Mouse (Mus musculus) stomach, embryonic 16.5 days (tissue): ENCODE results near the gene Eva1c. TPM values are rescaled to one million over a fixed set of nuclear protein-coding genes. Genes with fewer than 3 reads are reported as not detected.

ENCODE experiments used
- ATAC-seq: fragments of 200-750 bp; cut with Nextera tagmentation; 2 replicates; pipeline ENCODE4 v1.8.0; 2017; ENCODE audit warnings: moderate number of reproducible peaks, moderate TSS enrichment; ENCODE audit not compliant: insufficient read depth, low FRiP score
- H3K27ac ChIP-seq: fragments of 300-500 bp; sonication (generic); 2 replicates; pipeline ENCODE4 v1.5.1; 2014; ENCODE audit warnings: low read length
- H3K27me3 ChIP-seq: fragments of 300-500 bp; sonication (generic); 2 replicates; pipeline ENCODE4 v1.6.1; 2014; ENCODE audit warnings: low read length, control low read depth, mixed read lengths; ENCODE audit not compliant: control insufficient read depth, insufficient read depth
- H3K36me3 ChIP-seq: fragments of 300-500 bp; sonication (generic); 2 replicates; pipeline ENCODE4 v1.6.1; 2014; ENCODE audit warnings: low read length; ENCODE audit not compliant: control insufficient read depth, insufficient read depth
- H3K4me1 ChIP-seq: fragments of 300-500 bp; sonication (generic); 2 replicates; pipeline ENCODE4 v1.6.1; 2014; ENCODE audit warnings: low read length, control low read depth, mixed read lengths; ENCODE audit not compliant: control insufficient read depth, insufficient read depth
- H3K4me2 ChIP-seq: fragments of 300-500 bp; sonication (generic); 2 replicates; pipeline ENCODE4 v1.6.1; 2014; ENCODE audit warnings: low read depth, low read length, mixed read lengths
- H3K4me3 ChIP-seq: fragments of 300-500 bp; sonication (generic); replicated peaks from 2 replicates; pipeline ENCODE4 v1.5.1; 2014; ENCODE audit warnings: mild to moderate bottlenecking, low read length
- H3K9ac ChIP-seq: fragments of 300-500 bp; sonication (generic); 2 replicates; pipeline ENCODE4 v1.6.1; 2014; ENCODE audit warnings: low read length
- H3K9me3 ChIP-seq: fragments of 300-500 bp; sonication (generic); replicated peaks from 2 replicates; pipeline ENCODE4 v1.6.1; 2016; ENCODE audit warnings: low read length, control low read depth; ENCODE audit not compliant: control insufficient read depth
- WGBS: fragments of 180-500 bp; shearing (Covaris S2); extraction: QIAGEN DNeasy Blood & Tissue Kit; methylation state at CpG from one replicate; pipeline ENCODE4 v1.1.7; 2014; 5-methylcytosine and 5-hydroxymethylcytosine counted together
- polyA plus RNA-seq: library from polyadenylated mRNA; unstranded; fragments of >200 nt; fragmentation: Nextera tagmentation; extraction: Ambion mirVana; gene quantifications from 2 replicates; pipeline ENCODE4 v1.2.1, GENCODE M21; 2015

The Eva1c gene
- polyA plus RNA-seq, 1 experiment from 2014 or later: 2.2 TPM

DNA sequence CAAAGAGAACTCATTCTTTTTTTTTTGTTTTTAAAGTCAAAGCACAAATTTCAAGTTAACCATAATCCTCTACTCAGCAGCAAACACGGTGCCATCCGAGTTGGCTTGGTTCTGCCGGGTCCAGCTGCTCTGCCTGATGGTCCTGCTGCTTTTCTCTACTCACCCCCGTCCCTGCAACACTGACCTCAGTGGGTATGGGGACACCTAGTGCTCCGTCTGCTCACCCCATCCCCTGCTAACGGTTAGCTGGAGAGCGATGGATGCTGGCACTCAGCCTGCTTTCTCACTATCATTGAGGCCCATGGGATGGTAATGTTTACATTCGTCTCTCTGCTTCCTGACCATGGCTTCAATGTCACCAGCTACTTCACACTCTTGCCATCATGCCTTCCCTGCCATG lies 28.1 kb upstream of the Eva1c start:
- H3K9ac ChIP-seq: no peak overlapping the region
- H3K9me3 ChIP-seq: no peaks in the 10 kb centered on the region
- no peak overlapping the region for H3K27ac ChIP-seq
- no peaks in the 10 kb centered on the region for H3K4me1 ChIP-seq
- H3K36me3 ChIP-seq: no peaks in the 10 kb centered on the region
- no peak for ATAC-seq
- H3K4me2 ChIP-seq: no peak overlapping the region
- no peaks in the 10 kb centered on the region for H3K27me3 ChIP-seq
- WGBS: 85% methylated on average over 8 of the region's 8 CpGs
- no peak overlapping the region for H3K4me3 ChIP-seq

DNA sequence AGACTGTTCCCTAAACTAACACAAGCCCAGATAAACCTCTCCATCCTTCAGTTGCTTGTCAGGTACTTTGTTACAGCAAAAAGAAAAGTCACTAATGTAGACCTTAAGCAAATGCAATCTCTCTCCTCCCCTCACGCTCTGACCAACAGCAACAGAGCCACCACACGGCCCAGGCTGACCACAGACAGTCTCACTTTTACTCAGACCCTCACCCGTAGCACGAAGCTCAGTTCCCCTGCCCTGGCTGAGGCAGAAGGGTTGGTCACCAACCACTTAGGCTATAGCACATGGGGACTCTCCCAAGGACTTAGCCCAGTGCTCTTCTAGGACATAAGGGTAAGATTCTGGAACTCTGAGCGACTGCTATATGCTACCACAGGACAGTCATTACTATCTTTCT lies 27.7 kb upstream of the Eva1c start:
- Histone ChIP-seq H3K4me1 (no peaks in the 10 kb centered on the region), H3K36me3 (no peaks in the 10 kb centered on the region), H3K27me3 (no peaks in the 10 kb centered on the region), H3K9ac (no peak overlapping the region), H3K4me2 (no peak overlapping the region), H3K27ac (no peak overlapping the region), H3K9me3 (no peaks in the 10 kb centered on the region), H3K4me3 (no peak overlapping the region)
- 77% methylated on average over 5 of the region's 5 CpGs for WGBS
- ATAC-seq: no peak

DNA sequence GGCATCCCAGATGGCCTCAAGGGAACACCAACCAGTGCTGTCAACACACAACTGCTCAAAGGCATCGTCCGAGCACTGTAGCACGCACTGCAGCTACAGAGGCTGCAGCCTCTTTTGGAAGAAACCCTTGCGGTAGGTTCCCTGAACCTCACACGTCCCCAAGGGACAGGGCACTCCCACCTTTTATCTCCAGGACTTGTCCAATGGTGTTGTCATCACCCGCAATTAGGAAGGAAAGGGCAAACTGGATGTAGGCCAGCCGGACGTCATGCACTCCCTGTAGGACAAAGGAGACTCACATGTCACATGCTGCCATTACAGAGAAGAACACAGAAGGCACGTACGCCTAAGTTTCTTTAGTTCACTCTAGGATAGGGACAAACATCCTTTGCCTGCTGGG lies 26.7 kb upstream of the Eva1c start:
- Histone ChIP-seq H3K36me3 (0 out of 2 replicates have a peak, but pooled peaks cover 4% of the 10 kb centered on the region), H3K4me1 (no peaks in the 10 kb centered on the region), H3K9ac (no peak overlapping the region), H3K4me3 (no peak overlapping the region), H3K27ac (no peak overlapping the region), H3K4me2 (no peak overlapping the region), H3K27me3 (no peaks in the 10 kb centered on the region), H3K9me3 (no peaks in the 10 kb centered on the region)
- no peak for ATAC-seq
- 86% methylated on average over 10 of the region's 10 CpGs for WGBS

DNA sequence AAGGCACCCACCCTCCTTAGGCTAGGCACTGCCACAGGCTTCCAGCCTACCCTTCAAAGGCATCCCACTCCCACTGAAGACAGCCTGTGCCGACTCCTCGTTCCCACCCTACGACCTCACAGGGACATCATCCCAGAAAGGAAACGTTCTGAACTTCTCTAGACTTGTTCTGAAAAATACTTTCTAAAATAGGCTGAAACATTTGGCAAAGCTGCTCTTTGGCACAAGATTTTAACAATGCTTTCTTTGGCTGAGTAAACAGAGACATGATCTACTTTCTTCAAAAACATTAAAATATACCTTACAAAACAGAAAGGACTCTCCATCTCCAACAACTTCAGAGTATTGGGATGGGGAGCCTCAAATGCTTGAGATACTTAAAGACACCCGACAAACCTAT lies 25.3 kb upstream of the Eva1c start:
- Histone ChIP-seq H3K27ac (no peak overlapping the region), H3K36me3 (0 out of 2 replicates have a peak, but pooled peaks cover 4% of the 10 kb centered on the region), H3K4me3 (no peak overlapping the region), H3K4me2 (no peak overlapping the region), H3K9ac (no peak overlapping the region), H3K9me3 (no peaks in the 10 kb centered on the region), H3K27me3 (no peaks in the 10 kb centered on the region), H3K4me1 (no peaks in the 10 kb centered on the region)
- 91% methylated on average over 5 of the region's 5 CpGs for WGBS
- no peak for ATAC-seq

DNA sequence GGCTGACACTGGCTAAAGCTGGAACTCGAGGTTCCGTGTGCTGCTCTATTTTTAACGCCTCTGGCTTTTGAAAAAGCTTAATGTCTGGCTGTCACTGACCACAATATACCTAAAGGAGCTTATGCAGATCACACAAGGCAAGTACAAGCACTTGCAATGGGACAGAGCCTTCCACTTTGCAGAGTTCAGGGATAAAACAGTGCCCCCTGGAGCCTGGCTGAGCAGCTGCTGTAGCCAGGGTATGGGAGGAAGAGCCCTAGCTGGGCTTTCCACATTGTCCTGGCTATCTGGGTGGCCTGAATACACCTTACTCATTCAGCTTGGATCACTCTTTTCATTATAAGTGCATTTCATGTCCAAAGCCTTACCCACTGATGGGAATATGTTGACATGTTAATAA lies 24.6 kb upstream of the Eva1c start:
- WGBS: 85% methylated on average over 3 of the region's 3 CpGs

DNA sequence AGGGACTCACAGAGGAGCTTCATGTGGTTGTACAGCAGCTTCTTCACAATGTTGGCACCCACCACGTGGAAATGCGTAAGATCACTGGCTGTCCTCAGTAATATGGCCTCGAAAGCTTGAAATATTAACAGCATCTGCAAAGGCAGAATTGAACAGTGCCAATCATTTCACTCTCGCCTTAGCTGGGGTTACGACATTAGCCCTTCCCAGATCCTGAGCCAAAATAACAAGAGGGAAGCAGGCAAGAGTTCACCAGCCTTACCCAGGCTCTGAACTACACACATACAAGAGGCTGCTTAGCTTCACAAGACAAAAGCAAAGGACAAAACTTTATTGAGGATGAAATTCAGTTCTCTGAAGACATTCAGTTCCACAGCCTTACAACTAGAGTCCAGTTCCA lies 22.1 kb upstream of the Eva1c start:
- Histone ChIP-seq H3K9me3 (no peaks in the 10 kb centered on the region), H3K4me1 (peaks cover 5% of the 10 kb centered on the region; the same call in 1 of the 2 replicates), H3K4me3 (no peak overlapping the region), H3K4me2 (no peak overlapping the region), H3K9ac (no peak overlapping the region), H3K36me3 (0 out of 2 replicates have a peak, but pooled peaks cover 4% of the 10 kb centered on the region), H3K27ac (no peak overlapping the region), H3K27me3 (no peaks in the 10 kb centered on the region)
- ATAC-seq: no peak
- 94% methylated on average over 5 of the region's 5 CpGs for WGBS

More for the DNA sequence above, 24.6 kb upstream of the Eva1c start:
- no peak overlapping the region for H3K27ac ChIP-seq
- H3K9me3 ChIP-seq: no peaks in the 10 kb centered on the region
- no peak for ATAC-seq
- H3K4me3 ChIP-seq: no peak overlapping the region
- H3K27me3 ChIP-seq: no peaks in the 10 kb centered on the region
- 0 out of 2 replicates have a peak, but pooled peaks cover 4% of the 10 kb centered on the region for H3K36me3 ChIP-seq
- H3K4me2 ChIP-seq: no peak overlapping the region
- no peaks in the 10 kb centered on the region for H3K4me1 ChIP-seq
- H3K9ac ChIP-seq: no peak overlapping the region

DNA sequence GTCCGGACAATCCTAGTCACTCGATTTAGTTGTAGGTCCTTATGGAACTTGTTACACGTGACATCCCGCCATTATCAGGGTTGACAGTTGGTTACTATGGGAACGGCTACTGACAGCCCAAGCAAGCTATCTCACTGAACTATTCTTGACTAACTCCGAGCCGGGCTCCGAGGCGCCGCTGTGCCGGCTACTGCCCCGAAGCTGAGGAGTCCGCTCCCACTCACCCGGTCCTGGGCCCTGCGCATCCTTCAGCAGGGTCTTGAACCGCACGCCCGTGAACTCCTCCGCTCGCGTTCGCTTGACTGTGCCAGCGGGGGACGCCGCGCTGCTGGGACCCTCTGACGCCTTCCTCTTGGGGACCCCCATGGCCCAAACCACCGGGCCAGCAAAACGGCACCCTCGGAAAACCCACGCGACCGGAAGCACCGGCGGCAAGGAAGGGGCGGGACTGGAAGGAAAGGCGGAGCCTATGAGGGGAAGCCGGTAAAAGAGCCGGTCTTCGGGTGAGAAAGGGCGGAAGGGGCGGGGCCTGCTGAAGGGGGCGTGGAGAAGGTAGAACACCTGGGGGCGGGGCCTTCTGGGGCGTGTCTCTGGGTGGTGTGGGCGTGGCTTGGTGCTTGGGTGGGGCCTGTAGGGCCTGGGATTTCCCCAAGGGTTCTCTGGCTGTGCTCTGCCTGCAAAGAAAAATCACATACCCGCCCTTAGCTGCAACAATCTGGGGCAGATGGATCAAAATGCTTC lies 16.4 kb upstream of the Eva1c start, which contains the start of gene Urb1:
Gene Urb1, minus strand, starts transcription at position 439 of the 741 bp plus-strand sequence.
- under 1% methylated on average over 47 of the region's 47 CpGs for WGBS
- H3K27ac ChIP-seq: peak within 1 kb of the TSS; percentile 74
- peak; percentile 98 for ATAC-seq
- no peaks in the 10 kb centered on the region for H3K36me3 ChIP-seq
- H3K27me3 ChIP-seq: no peaks in the 10 kb centered on the region
- H3K4me3 ChIP-seq: peak within 1 kb of the TSS; percentile 80
- peak within 1 kb of the TSS; percentile 71 for H3K9ac ChIP-seq
- peak within 1 kb of the TSS; percentile 63 for H3K4me2 ChIP-seq
- no peaks in the 10 kb centered on the region for H3K9me3 ChIP-seq
- peaks cover 11% of the 10 kb centered on the region for H3K4me1 ChIP-seq

DNA sequence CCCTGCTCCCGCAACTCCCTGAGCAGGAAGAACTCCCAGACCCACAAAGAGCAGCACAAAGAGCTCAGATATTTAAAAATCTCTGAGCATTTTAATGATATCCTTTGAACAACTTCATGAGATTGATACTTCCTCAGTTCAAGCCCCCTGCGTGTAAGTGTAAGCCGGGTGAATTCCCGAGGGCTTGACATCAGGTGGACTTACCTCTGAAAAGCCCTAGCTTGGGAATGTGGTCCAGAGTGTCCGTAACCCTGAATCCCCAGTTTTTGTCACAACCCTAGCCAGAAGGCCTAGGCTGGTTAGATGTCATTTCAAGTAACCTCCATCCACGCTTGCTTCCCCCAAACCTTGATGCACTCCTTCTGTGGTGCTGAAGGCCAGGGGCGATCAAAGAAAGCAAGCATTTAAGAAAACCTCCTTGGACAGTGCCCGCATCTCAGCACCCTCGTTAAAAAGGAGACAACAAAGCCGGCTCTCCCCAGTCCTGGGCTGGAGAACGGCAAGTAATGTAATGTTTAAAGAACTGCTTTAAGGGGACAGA lies 15.7 kb upstream of the Eva1c start:
- peak; percentile 6; the same call in 1 of the 2 replicates for ATAC-seq
- H3K27ac ChIP-seq: peak overlapping the region; percentile 74
- H3K4me2 ChIP-seq: peak overlapping the region; percentile 63
- H3K4me1 ChIP-seq: peaks cover 11% of the 10 kb centered on the region
- no peaks in the 10 kb centered on the region for H3K27me3 ChIP-seq
- H3K36me3 ChIP-seq: no peaks in the 10 kb centered on the region
- H3K4me3 ChIP-seq: peak overlapping the region; percentile 80
- H3K9ac ChIP-seq: peak overlapping the region; percentile 66
- WGBS: 49% methylated on average over 11 of the region's 11 CpGs
- no peaks in the 10 kb centered on the region for H3K9me3 ChIP-seq

DNA sequence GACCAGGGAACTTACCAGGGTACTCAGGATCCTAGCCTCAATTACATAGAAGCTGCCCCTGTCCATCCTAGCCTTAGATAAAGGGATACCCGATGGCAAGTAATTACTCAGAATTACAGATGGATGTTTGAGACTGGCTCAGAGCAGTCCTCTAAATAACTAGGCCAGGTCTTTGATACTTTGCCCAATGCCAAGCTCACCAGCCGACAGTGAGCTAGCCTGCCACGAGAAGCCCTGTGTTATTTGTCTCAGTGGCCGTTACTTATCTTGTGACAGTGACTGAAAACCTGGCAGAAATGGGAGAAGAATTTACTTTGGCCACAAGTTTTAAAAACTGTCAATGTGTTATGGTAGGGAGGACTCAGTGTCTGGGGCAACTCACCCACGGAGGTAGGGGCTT lies 14.4 kb upstream of the Eva1c start:
- peaks cover 14% of the 10 kb centered on the region for H3K4me1 ChIP-seq
- WGBS: 70% methylated on average over 5 of the region's 5 CpGs
- H3K27ac ChIP-seq: no peak overlapping the region
- H3K9me3 ChIP-seq: no peaks in the 10 kb centered on the region
- H3K4me2 ChIP-seq: no peak overlapping the region
- no peaks in the 10 kb centered on the region for H3K36me3 ChIP-seq
- no peak for ATAC-seq
- no peaks in the 10 kb centered on the region for H3K27me3 ChIP-seq
- H3K4me3 ChIP-seq: no peak overlapping the region
- H3K9ac ChIP-seq: no peak overlapping the region
